ENCODE assay signal across 25 mouse cellular contexts in genomic region chr13:110527681-110528080, GRCm38 (mm10).
DNase-seq lines count a peak whose midpoint lies in the region; ATAC-seq and TF ChIP-seq lines count a peak whose summit lies in the region.
"Had no signal": no experiment of that assay in that cellular context is flagged by ENCODE, and none has a peak within 500 bp of the region (broad histone marks: within the 10 kb centered on the region; RNA-seq: fewer than 3 reads in every experiment).

No protein-coding gene starts in this region.

- H3K9ac ChIP-seq in heart, adult 2 months (ENCODE audit: low read depth, low read length): no peak overlapping the region
- H3K9ac ChIP-seq in heart, embryonic 12.5 days: no peak overlapping the region
- no peak overlapping the region for H3K9ac ChIP-seq in heart, embryonic 13.5 days
- H3K9ac ChIP-seq in heart, embryonic 16.5 days (ENCODE audit: low read length): no peak overlapping the region
- H3K9ac ChIP-seq in liver, postnatal 0 days (replicated peaks): no peak overlapping the region
- H3K9ac ChIP-seq: embryonic facial prominence, embryonic 12.5 days; forebrain, embryonic 13.5 days had no signal

- no peaks in the 10 kb centered on the region for H3K4me1 ChIP-seq in heart, adult 2 months (ENCODE audit: control insufficient read depth, insufficient read depth, low read length)
- H3K4me1 ChIP-seq in heart, embryonic 12.5 days (replicated peaks): peaks cover 4% of the 10 kb centered on the region
- peaks cover 7% of the 10 kb centered on the region; the same call in 1 of the 2 replicates for H3K4me1 ChIP-seq in heart, embryonic 13.5 days
- H3K4me1 ChIP-seq in heart, embryonic 16.5 days (ENCODE audit: control insufficient read depth, insufficient read depth, low read length): peaks cover 3% of the 10 kb centered on the region; the same call in 1 of the 2 replicates
- H3K4me1 ChIP-seq in liver, postnatal 0 days (ENCODE audit: insufficient read depth): no peaks in the 10 kb centered on the region
- H3K4me1 ChIP-seq: embryonic facial prominence, embryonic 12.5 days; forebrain, embryonic 13.5 days had no signal

- H3K9me3 ChIP-seq in heart, embryonic 12.5 days (replicated peaks): no peaks in the 10 kb centered on the region
- H3K9me3 ChIP-seq in heart, embryonic 13.5 days: no peaks in the 10 kb centered on the region
- H3K9me3 ChIP-seq in heart, embryonic 16.5 days (replicated peaks; ENCODE audit: control insufficient read depth, low read length): no peaks in the 10 kb centered on the region
- no peaks in the 10 kb centered on the region for H3K9me3 ChIP-seq in liver, postnatal 0 days (ENCODE audit: low read length)
- H3K9me3 ChIP-seq: embryonic facial prominence, embryonic 10.5 days; embryonic facial prominence, embryonic 12.5 days; forebrain, embryonic 13.5 days had no signal

- ATAC-seq in heart, embryonic 12.5 days (ENCODE audit: insufficient number of reproducible peaks, low FRiP score): no peak
- ATAC-seq in heart, embryonic 13.5 days (ENCODE audit: extremely low read depth, insufficient number of reproducible peaks, low FRiP score, low TSS enrichment): no peak
- ATAC-seq in heart, embryonic 16.5 days (replicated peaks; ENCODE audit: extremely low read depth, insufficient read depth, low FRiP score): 0 out of 2 replicates have a peak, but pooled peaks have one; percentile 49
- peak; percentile 59 for ATAC-seq in liver, postnatal 0 days
- ATAC-seq: activated CD4-positive, CD25-positive, alpha-beta regulatory T cell, adult 4 months; CD4-positive, CD25-positive, alpha-beta regulatory T cell, adult 4 months; forebrain, embryonic 13.5 days; Patski had no signal

- TF ChIP-seq EP300 in heart, adult 2 months (IDR thresholded peaks at IDR 0.05; ENCODE audit: insufficient read depth, low read depth, low read length): no peak
- no peak for TF ChIP-seq EP300 in liver, postnatal 0 days (IDR thresholded peaks at IDR 0.05; ENCODE audit: low read depth)

- H3K27ac ChIP-seq in heart, adult 2 months: peak overlapping the region; percentile 37; the same call in 1 of the 2 replicates
- no peak overlapping the region for H3K27ac ChIP-seq in heart, embryonic 12.5 days (ENCODE audit: poor library complexity, severe bottlenecking)
- peak overlapping the region; percentile 40; the same call in 1 of the 2 replicates for H3K27ac ChIP-seq in heart, embryonic 13.5 days (replicated peaks)
- H3K27ac ChIP-seq in heart, embryonic 16.5 days (ENCODE audit: low read length): peak overlapping the region; percentile 31; the same call in 1 of the 2 replicates
- no peak overlapping the region for H3K27ac ChIP-seq in liver, postnatal 0 days (ENCODE audit: low read depth)
- H3K27ac ChIP-seq: embryonic facial prominence, embryonic 10.5 days; embryonic facial prominence, embryonic 12.5 days; forebrain, embryonic 13.5 days had no signal

- no peaks in the 10 kb centered on the region for H3K27me3 ChIP-seq in heart, adult 2 months (ENCODE audit: control insufficient read depth, insufficient read depth, low read length)
- no peaks in the 10 kb centered on the region for H3K27me3 ChIP-seq in heart, embryonic 12.5 days (replicated peaks)
- no peaks in the 10 kb centered on the region for H3K27me3 ChIP-seq in heart, embryonic 13.5 days (replicated peaks)
- no peaks in the 10 kb centered on the region for H3K27me3 ChIP-seq in heart, embryonic 16.5 days (ENCODE audit: control insufficient read depth, insufficient read depth, low read length)
- H3K27me3 ChIP-seq in liver, postnatal 0 days (ENCODE audit: insufficient read depth, low read length): no peaks in the 10 kb centered on the region
- H3K27me3 ChIP-seq: CH12.LX; embryonic facial prominence, embryonic 12.5 days; forebrain, embryonic 13.5 days; Patski had no signal

- WGBS in heart, adult 2 months: 21% methylated on average over 3 of the region's 3 CpGs
- 40% methylated on average over 3 of the region's 3 CpGs for WGBS in heart, embryonic 12.5 days
- 29% methylated on average over 3 of the region's 3 CpGs for WGBS in heart, embryonic 13.5 days
- 25% methylated on average over 3 of the region's 3 CpGs for WGBS in heart, embryonic 16.5 days
- 58% methylated on average over 3 of the region's 3 CpGs for WGBS in liver, postnatal 0 days (ENCODE audit: insufficient replicate concordance)

- TF ChIP-seq CTCF in heart, adult 2 months (IDR thresholded peaks at IDR 0.05): no peak
- TF ChIP-seq CTCF in liver, postnatal 0 days (IDR thresholded peaks at IDR 0.05; ENCODE audit: low read depth): no peak

- peaks cover 2% of the 10 kb centered on the region; the same call in 1 of the 2 replicates for H3K36me3 ChIP-seq in heart, adult 2 months (ENCODE audit: control insufficient read depth, insufficient read depth, low read length)
- H3K36me3 ChIP-seq in heart, embryonic 12.5 days: no peaks in the 10 kb centered on the region
- no peaks in the 10 kb centered on the region for H3K36me3 ChIP-seq in heart, embryonic 13.5 days
- H3K36me3 ChIP-seq in heart, embryonic 16.5 days (ENCODE audit: control insufficient read depth, insufficient read depth): no peaks in the 10 kb centered on the region
- H3K36me3 ChIP-seq in liver, postnatal 0 days (replicated peaks; ENCODE audit: insufficient read depth, low read length): no peaks in the 10 kb centered on the region
- H3K36me3 ChIP-seq: embryonic facial prominence, embryonic 10.5 days; embryonic facial prominence, embryonic 12.5 days; G1E had no signal

- H3K4me2 ChIP-seq in heart, embryonic 12.5 days: no peak overlapping the region
- no peak overlapping the region for H3K4me2 ChIP-seq in heart, embryonic 13.5 days
- H3K4me2 ChIP-seq in heart, embryonic 16.5 days (ENCODE audit: low read depth, low read length): no peak overlapping the region
- H3K4me2 ChIP-seq in liver, postnatal 0 days (ENCODE audit: low read depth, low read length): no peak overlapping the region
- H3K4me2 ChIP-seq: embryonic facial prominence, embryonic 12.5 days; forebrain, embryonic 13.5 days had no signal

- no peaks in the 10 kb centered on the region for H3K79me2 ChIP-seq in heart, adult 2 months (replicated peaks; ENCODE audit: control insufficient read depth, insufficient read depth, low read length)

- no peak overlapping the region for H3K4me3 ChIP-seq in heart, adult 2 months
- H3K4me3 ChIP-seq in heart, embryonic 12.5 days: no peak overlapping the region
- no peak overlapping the region for H3K4me3 ChIP-seq in heart, embryonic 13.5 days
- no peak overlapping the region for H3K4me3 ChIP-seq in heart, embryonic 16.5 days (ENCODE audit: low read length)
- no peak overlapping the region for H3K4me3 ChIP-seq in liver, postnatal 0 days (ENCODE audit: low read depth, low read length)
- H3K4me3 ChIP-seq: embryonic facial prominence, embryonic 10.5 days; embryonic facial prominence, embryonic 12.5 days; forebrain, embryonic 13.5 days had no signal

- TF ChIP-seq POLR2A in heart, adult 2 months (IDR thresholded peaks at IDR 0.05; ENCODE audit: insufficient read depth, low read depth, low read length): no peak

- intact Hi-C loops in heart, adult 2 months (cut with DNase I): loop anchor here (1.0 kb wide), 1 partner anchor 14 kb away; no protein-coding TSS in a partner anchor
- intact Hi-C loops in heart, postnatal 14 days (cut with DNase I): no loop called here

- no peak for DNase-seq in heart, adult 2 months
- DNase-seq in heart, postnatal 14 days: no peak
- no peak for DNase-seq in heart, postnatal 4 days
- no peak for DNase-seq in liver, postnatal 0 days
- no peak for DNase-seq in liver
- DNase-seq: adrenal gland, adult 8-10 months; adrenal gland, postnatal 14 days; adrenal gland, postnatal 36 days; B cell, adult 2 months; cerebellum, adult 11-12 months; cerebellum, adult 2 months; cerebellum, adult 9-10 months; cerebellum, postnatal 10 days; cerebellum, postnatal 25 days had no signal

Comparison
In these comparisons a context has a peak if more than half of its experiments do, and no peak if none do; other contexts are left out.
1. H3K27ac ChIP-seq: peak in heart, adult 2 months (single experiment), heart, embryonic 13.5 days (single experiment) and heart, embryonic 16.5 days (single experiment); none in heart, embryonic 12.5 days (single experiment) and liver, postnatal 0 days (single experiment).
2. ATAC-seq: peak in heart, embryonic 16.5 days (single experiment) and liver, postnatal 0 days (single experiment); none in heart, embryonic 12.5 days (single experiment) and heart, embryonic 13.5 days (single experiment).